Mouse (Mus musculus): ENCODE results near the gene Senp2.

Senp2 gene

DNA sequence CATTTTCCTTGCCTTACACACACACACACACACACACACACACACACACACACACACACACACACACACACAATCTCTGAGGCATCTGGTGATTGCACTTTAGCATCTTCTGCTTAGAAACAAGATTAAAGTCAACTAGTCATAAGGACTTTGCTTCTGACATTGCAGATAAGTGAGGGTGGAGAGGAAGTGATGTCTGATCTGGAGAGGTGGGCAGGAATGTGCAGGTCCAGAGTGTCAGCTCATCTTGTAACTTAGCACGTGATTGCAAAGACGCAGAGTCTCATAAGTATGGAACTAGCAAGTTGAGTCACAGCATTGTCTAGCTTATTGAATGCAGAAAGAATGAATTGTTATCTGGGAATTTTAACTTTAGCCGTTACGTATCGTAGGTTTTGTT lies 18.2 kb downstream of the Senp2 start:
- no peak for DNase-seq

GRCm38 (mm10) chr16:22038554-22038953 lies 29.3 kb downstream of the Senp2 start:
- DNase-seq: no peak

GRCm38 (mm10) chr16:22039978-22040377 lies 30.7 kb downstream of the Senp2 start:
- no peak for DNase-seq

DNA sequence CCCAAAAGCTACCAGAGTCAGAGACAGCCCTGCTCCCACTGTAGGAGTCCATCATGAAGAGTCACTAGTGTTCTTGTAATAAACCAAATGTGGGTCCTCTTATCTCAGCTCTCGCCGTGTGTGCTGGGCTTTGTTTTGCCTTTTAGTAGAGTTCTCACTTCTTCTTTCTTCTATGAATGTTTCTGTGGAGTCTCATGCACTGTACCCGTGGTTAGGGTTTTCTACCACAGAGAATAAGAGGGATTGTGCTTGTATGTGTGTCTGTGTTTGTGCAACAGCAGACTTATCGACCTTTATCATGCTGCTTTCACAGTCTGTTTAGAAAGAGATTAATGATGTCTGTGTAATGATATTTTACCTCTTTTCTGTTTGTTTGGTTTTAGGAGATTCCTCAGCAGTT lies 34.5 kb downstream of the Senp2 start:
- no peak for DNase-seq

DNA sequence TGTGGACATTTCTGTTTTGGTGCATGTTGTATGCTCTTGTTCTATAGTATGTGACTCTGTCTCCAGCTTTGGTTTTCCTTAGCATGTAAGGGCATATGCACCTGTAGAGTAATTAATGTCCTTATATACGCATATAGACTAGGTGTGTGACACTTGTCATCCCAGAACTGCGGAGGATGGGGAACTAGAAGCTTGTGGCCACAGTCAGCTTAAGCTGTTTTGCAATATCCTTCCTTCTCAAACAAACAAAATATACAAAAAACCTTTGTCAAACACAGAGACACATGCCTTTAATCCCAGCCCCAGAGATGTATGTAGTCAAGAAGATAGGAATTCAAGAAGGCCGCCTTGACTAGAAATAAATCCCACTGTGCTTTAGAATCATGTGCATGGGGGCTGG lies 36.6 kb downstream of the Senp2 start:
- no peak for DNase-seq

GRCm38 (mm10) chr16:22046739-22047366 lies 37.6 kb downstream of the Senp2 start:
- DNase-seq: no peak

DNA sequence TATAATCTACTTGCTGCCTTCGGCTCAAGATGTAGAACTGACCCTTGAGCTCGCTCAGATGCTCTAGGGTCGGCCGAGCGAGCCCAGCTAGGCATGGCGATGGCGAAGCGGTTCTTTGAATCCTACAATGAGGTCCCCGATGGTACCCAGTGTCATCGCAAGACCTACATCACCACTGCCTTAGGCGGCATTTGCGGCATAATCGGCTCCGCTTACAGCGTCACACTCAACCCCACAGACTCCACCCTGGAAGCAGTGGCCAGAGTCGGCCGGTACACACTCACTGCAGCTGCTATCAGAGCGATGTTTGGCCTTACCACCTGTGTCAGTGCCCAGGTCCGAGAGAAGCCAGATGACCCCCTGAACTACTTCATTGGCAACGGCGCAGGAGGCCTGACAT lies 44.1 kb downstream of the Senp2 start:
- no peak for DNase-seq

DNA sequence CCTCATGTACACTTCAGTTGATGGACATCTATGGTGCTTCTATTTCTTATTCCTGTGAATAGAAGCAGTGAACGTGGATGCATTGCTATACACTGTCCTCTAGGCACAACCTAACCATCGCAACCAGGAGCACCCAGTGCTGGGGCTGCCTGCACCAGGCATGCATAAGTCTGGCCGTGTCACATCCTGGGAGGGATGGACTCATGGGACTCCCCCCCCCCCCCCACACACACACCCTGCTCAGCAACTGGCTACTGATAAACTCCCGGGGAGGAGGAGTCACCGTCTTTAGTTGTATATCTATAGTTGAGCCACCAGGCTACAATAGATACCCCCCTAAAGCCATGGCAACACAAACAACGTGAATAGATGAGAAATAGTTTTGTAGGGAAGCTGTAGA lies 48.2 kb downstream of the Senp2 start:
- no peak for DNase-seq

DNA sequence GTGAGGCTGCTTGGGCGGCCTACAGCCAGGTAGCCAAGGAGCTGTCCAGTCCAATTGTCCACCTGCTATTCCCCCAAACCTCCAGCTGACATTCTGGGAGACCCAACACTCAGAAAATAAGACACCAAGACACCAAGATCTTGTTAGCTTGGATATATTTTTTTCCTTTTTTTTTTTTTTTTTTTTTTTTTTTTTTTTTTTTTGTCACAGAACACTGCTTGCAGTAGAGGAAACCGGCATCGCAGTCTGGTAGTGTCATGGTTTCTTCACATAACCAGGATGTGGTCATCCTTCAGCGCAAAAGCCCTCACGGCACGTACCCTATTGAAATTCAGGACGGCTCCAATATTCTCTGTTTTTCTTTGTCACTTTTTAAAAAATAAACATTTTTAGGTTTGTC lies 49.6 kb downstream of the Senp2 start:
- DNase-seq: no peak

GRCm38 (mm10) chr16:22060416-22060815 lies 51.1 kb downstream of the Senp2 start:
- no peak for DNase-seq

GRCm38 (mm10) chr16:22061555-22062160 lies 52.4 kb downstream of the Senp2 start:
- DNase-seq: no peak

- DNase-seq: peak in 1 of 2 experiments; percentile 16
Observed at GRCm38 (mm10) chr16:22062284-22062683, 53.0 kb downstream of the Senp2 start.

DNA sequence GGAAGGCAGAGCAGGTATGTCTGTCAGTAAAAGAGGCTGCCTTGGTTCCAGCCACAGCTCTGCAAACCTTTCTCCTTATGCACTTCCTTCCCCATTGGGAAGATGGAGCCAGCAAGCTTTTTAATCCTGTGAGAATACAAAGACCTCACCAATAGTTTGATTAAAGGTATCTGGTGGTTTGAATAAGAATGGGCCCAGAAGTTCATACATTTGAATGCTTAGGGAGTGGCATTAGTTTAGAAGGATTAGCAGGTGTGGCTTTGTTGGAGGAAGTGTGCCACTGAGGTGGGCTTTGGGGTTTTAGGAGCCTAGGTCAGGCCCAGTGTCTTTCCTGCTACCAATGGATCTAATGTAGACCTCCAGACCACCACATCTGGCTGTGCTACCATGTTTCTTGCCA lies 56.3 kb downstream of the Senp2 start:
- no peak for DNase-seq

GRCm38 (mm10) chr16:22067406-22067805 lies 58.1 kb downstream of the Senp2 start:
- DNase-seq: peak; percentile 37 to 55

- no peak for DNase-seq
Observed at GRCm38 (mm10) chr16:22071361-22071760, 62.1 kb downstream of the Senp2 start.

DNA sequence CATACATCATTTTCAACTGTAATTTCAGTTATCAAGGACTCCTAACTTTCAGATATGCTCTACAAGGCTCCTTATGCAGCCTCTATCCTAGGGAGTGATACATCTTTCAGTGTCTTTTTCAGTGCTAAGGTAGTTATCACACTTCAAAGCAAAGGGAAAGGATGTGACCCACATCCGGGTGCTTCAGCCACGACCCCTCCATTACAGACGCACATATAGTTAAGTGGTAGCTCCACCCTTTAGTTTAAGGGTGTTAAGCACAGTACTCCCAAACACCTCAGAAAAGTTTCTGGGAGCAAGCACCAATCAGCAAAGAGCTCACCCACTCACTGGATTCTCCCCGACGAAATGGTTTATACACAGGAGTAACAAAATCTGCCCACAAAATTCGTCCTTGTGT lies 65.8 kb downstream of the Senp2 start:
- DNase-seq: no peak

- DNase-seq: no peak
Observed at GRCm38 (mm10) chr16:22075829-22076619, 66.7 kb downstream of the Senp2 start.

DNA sequence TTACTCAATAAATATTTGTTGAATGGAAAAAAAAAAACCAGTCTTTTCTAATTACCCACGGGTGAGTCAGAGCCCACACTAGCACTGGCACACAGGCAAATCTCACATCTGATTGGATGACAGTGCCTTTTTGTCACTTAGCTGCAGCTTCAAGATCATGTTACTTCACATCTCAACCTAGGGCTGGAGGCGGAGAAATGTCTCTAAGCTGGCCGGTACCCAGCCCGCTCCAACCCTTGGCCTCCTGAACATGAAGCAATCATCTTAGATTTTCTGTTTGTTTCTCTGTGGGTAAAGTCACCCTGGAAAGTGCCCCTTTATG lies 67.3 kb downstream of the Senp2 start:
- no peak for DNase-seq

GRCm38 (mm10) chr16:22080125-22080710 lies 70.9 kb downstream of the Senp2 start:
- DNase-seq: no peak

- no peak for DNase-seq
Observed at GRCm38 (mm10) chr16:22085411-22085810, 76.1 kb downstream of the Senp2 start.

DNA sequence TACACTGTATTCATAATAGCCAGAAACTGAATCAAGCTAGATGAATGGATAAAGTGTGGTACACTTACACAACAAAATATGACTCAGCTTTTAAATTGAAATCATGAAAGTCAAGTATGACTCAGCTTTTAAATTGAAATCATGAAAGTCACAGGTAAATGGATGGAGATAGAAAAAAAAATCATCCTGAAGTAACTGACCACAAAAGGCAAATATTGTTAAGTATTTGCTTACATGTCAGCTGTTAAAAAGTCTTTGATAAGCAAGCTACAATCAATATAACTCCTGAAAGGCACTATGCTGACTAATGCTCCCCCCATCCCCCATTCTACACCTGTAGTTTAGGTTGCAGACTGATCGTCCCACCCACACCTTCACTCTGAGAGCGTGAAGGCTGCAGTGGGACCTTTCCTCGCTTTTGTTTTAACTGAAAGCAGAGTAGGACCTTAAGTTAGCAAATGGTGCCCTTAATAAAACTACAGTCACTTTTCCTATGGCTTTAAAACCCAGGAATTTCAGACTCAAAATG lies 82.0 kb downstream of the Senp2 start:
- DNase-seq: no peak

- DNase-seq: no peak
Observed at GRCm38 (mm10) chr16:22095751-22096150, 86.5 kb downstream of the Senp2 start.

- DNase-seq: no peak
Observed at GRCm38 (mm10) chr16:22097659-22098058, 88.4 kb downstream of the Senp2 start.

Measured in kidney, postnatal 25 days (tissue).